Mouse (Mus musculus): Measurements from ENCODE around the gene 0610012G03Rik.

0610012G03Rik gene

GRCm38 (mm10) chr16:31932255-31932654, 16.0 kb downstream of the 0610012G03Rik start:
- no peak for DNase-seq

GRCm38 (mm10) chr16:31931330-31931729, 17.0 kb downstream of the 0610012G03Rik start:
- DNase-seq, result no peak

GRCm38 (mm10) chr16:31927412-31927811, 20.9 kb downstream of the 0610012G03Rik start:
- DNase-seq, result no peak

DNA sequence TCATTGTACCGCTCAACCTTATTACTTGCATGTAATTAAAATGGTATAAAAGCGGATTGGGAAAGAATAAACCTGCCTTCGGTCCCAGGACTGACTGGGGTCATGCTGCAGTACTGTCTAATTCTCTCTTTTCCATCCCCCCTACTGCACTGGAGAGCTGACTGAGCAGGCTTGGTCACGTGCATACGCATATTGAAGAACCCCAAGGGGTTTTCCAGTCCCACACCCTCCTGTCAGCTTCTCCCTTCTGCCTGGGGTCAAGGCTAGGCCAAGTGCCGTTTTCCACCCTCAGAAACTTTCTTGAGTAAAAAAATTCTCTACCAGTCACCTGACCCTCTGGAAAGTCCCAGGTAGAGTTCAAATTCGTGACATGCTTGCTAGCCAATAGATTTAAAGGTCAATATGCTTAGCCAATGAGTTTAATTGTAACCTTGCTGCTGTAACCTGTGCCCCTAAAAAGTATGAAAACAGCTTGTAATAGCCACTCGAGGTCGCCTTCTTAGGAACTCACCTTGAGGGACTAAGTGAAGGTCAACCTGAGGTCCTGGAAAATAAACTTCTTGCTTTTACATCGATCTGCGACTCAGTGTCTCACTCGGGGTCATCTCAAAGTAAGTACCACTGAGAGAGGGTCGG, 21.6 kb downstream of the 0610012G03Rik start:
- no peak for DNase-seq

- DNase-seq, result no peak
Measured at GRCm38 (mm10) chr16:31926091-31926490, 22.2 kb downstream of the 0610012G03Rik start.

GRCm38 (mm10) chr16:31924368-31924767, 23.9 kb downstream of the 0610012G03Rik start:
- no peak for DNase-seq

DNA sequence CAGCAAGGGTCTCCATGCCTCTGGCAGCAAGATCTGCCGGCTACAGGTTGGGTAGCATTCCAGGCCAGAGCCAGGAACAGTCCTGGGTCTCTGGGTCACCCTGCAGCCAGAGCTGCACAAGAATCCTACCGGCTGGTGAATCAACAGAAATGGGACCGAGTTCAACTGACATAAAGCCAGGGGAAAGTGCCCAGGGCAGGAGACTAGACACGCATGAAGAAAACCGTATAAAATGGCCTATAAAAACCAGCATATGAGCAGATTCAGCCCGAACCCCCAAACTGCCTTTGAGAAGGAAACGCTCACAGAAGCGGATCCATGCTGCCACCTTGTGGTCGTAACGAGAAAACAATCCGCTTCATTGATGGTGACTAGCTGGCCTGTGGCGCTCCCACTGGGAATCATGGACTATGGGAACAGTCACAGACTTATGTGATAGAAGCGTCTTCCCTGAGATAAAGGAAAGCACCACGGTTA, 30.0 kb downstream of the 0610012G03Rik start:
- DNase-seq, result peak; percentile 58

DNA sequence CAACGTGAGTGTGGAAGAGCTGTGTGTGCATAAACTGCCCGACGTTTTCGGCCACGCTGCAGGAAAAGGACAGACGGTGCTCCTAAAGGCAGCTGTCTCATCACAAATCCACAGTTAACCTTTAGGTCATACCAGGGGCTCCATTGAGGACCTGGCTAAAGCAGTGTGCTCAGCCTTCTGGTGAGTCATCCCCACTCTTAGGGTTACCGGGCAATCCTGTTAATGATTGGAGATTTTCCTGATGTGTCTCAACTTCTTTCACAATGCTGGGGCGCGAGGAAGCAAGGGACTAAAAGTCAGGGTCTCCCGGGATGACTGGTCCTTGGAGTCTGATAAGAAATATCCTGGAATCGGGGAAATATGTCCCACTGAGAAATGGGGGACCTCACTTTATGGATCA, 30.5 kb downstream of the 0610012G03Rik start:
- no peak for DNase-seq

DNA sequence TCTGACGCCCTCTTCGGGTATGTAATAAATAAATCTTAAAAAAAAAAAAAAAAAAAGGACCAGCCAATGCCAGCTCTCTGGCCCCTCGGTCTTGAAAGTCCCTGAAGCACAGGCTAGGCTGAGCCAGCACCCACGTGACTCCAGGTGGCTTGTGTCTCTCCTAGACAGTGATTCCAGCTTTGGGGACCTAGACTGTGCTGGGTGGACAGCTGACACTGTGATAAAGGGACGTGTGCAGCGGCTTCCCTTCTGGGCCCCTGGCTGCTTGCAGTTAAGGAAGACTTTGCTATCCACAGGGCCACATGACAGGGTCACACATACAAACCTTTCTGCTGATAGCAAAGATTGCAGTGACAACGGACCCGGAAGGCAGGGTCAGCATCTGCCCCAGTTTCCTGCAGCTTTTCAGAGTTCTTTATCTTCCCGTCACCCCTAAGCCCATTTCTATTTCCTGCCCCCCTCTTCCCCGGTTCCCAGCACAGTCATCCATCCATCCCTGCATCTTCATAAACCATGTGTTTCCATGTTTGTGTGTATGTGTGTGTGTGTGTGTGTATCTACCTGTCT, 37.9 kb downstream of the 0610012G03Rik start:
- DNase-seq, result no peak

GRCm38 (mm10) chr16:31908959-31909358, 39.3 kb downstream of the 0610012G03Rik start:
- no peak for DNase-seq

DNA sequence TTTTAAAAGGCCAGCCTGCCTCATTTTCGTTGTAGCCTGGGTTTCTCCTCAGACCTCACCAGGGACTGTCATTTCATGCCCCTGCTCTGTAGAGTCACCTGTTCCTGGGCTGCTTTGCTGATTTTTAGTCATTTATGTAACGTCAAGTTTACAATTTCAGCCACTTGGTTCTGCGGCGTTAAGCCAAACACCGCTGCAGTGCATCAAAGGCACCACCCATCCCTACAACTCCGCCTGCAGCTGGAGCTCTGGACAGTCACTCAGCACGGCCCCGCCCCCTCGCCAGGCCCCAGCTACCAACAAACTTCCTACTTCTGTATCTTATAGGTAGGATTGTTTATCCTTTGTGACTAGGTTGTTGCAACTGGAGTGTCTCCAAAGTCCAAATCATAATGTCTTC, 41.4 kb downstream of the 0610012G03Rik start:
- DNase-seq, result peak; percentile 7

DNA sequence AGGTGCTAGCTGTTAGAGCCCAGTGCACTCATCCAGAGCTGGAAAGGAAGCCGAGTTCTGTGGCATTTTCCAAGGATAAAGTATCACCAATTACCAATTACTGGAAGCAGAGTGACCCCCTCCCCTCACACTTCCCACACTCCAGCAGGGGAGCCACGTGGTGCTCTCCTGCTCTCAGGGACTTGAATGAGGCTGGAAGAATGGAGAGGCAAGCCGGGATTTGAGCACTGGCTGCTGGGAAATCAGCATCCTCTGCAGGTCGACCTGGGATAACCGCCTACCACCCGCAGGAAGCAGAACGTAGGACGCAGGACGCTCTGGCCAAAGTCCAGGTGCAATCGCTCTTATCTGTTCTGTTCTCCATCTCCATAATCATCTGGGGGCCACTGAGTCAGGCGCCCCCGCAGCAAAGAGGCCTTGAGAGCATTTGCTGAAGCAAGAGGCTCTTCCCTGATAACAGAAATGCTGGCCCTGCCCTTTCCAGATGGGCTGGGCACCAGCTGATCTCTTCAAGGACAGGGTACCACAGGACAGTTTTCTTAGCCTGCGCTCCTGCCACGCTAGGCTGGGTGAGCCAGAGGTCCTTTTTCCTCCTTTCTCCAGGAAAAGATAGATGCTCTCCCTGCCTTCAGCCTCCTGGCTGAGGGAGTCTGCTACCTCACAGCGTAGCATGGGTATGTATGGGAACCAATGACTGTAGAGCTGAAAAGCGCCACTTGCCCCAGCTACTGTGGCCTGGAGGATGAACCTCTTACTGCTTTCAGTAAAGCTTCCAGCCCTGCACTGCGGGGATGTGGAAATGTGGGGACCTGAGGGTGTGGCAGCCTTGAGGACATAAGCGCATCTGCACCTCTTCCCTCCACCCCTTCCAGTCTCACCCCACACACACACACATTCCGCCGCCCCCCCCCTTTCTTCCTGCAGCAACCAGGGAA, 42.1 kb downstream of the 0610012G03Rik start:
- no peak for DNase-seq

DNA sequence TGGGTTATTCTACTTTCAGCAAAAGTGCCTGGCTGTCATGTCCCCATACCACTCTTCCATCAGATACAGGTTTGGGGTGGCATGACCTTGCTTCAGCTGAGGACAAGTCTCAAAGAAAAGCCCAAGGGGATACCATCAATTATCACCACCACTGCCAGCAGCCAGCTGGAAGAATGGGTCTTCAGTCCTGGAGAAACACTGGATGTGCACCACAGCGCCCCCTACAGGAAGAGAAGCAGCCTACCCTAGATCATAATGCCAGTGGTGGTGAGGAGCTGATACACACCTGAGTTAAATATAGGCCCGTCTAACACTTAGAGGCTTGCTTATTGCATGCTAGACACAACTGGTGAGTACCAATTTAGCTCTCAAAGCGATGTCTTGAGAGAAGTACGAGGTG, 43.0 kb downstream of the 0610012G03Rik start:
- DNase-seq, result peak; percentile 11

DNA sequence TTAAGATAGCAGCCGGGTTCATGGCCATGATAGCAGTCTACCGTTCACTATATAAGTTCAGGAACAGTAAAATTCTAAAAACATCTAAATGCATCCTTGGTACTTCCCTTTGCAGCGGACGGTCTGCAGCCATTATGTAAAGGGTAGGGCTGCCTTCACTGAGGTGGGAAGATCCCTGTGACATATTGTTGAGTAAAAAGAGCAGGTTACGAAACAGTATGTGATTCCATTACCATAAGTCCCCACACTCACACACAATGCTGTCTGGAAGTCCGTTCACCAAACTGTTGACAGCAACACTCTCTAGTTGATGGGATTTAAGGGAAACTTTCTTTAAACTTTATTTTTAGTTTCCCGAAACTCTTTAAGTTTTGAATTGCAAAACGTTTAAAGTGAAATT, 45.1 kb downstream of the 0610012G03Rik start:
- DNase-seq, result no peak

DNA sequence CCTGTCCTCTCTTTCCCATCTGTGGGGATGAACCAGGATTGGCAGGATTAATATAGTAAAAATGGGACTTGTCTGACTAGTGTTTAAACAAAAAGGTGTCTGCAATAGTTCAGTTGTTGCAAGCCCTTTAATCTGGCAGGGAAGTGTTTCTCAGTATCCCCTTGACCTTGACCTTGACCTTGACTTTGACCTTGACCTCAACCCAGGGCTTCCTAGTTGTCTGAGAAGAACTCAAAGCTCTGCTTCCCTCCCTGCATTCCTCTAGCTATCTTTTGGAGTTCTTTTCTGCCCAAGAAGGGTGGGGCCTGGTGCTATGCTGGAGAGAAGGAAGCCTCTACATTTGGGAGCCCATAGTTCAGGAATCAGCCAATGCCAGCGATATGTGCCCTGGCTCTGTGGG, 46.4 kb downstream of the 0610012G03Rik start:
- DNase-seq, result no peak

DNA sequence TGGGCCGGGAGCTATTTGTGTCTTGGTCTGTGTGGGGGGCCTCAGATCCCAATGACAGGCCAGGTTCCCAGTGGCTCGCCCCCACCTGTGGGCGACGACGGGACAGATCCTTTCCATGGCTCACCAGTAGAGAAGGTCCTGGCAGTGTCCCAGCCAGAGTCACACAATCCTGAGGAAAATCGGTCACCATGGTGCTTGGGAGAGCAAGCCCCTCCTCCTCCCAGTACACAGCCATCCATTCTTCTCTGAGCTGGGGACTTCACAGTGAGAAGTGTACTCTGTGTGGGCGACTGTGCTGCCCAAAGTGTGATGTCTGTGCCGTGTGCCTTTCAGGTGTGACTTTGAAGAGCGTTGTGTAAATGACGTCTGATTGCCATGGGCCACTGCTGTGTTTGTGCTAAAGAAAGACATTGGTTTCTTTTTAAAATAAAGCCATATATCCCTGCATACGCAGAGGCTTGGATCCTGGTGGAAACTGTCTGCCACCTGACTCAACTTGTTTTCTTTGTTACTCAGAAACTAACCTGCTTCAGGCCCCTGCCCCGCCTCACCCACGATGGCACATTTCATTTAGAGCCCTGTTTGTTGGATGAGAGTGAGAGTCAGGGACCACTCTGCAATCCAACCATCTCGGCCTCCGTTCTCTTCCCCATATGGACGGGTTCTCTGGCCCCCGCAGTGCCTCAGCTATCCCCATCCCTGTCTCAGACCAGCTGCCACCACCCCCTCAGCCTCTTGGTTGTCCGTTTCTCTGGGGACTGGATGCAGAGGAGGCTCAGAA, 49.6 kb downstream of the 0610012G03Rik start:
- no peak for DNase-seq
